Mouse (Mus musculus) cerebellum, adult 2 months (tissue): ENCODE results near the gene Bhlhe23. TPM values are rescaled to one million over a fixed set of nuclear protein-coding genes. Genes with fewer than 3 reads are reported as not detected.

Source experiments
- DNase-seq, 2 experiments: peaks; one replicate each; pipeline ENCODE4 v3.0.0; 2021
- H3K27ac ChIP-seq: fragments of 200-500 bp; 2 replicates; pipeline ENCODE4 v1.5.1; 2012; ENCODE audit warnings: low read length, control low read depth, inconsistent platforms; ENCODE audit not compliant: insufficient read depth
- H3K27me3 ChIP-seq: fragments of 200-500 bp; 2 replicates; pipeline ENCODE4 v1.6.1; 2012; ENCODE audit warnings: inconsistent platforms, mild to moderate bottlenecking, low read length, moderate library complexity; ENCODE audit not compliant: control insufficient read depth, insufficient read depth
- H3K4me1 ChIP-seq: fragments of 200-500 bp; 2 replicates; pipeline ENCODE4 v1.6.1; 2011; ENCODE audit warnings: low read length; ENCODE audit not compliant: control insufficient read depth, insufficient read depth
- H3K4me3 ChIP-seq: fragments of 200-500 bp; replicated peaks from 2 replicates; pipeline ENCODE3; 2011; ENCODE audit warnings: mild to moderate bottlenecking, low read depth, low read length, control low read depth; ENCODE audit not compliant: insufficient read depth
- CTCF ChIP-seq: fragments of 200-500 bp; IDR thresholded peaks from 2 replicates; pipeline ENCODE4 v1.5.1; 2011; ENCODE audit warnings: low read depth, mild to moderate bottlenecking, control low read depth, low read length, moderate library complexity, borderline replicate concordance; ENCODE audit not compliant: insufficient read depth
- POLR2A ChIP-seq: fragments of 200-500 bp; IDR thresholded peaks from 2 replicates; pipeline ENCODE4 v1.6.1; 2011; ENCODE audit warnings: low read length, control low read depth, borderline replicate concordance; ENCODE audit not compliant: insufficient read depth
- WGBS: fragments of 180-500 bp; shearing (Covaris S2); methylation state at CpG from one replicate; pipeline ENCODE4 v1.1.7; 2018; 5-methylcytosine and 5-hydroxymethylcytosine counted together
- polyA plus RNA-seq: library from polyadenylated mRNA; depleted of rRNA; stranded (reverse); fragments of >200 nt; gene quantifications from 2 replicates; pipeline ENCODE4 v1.2.3, GENCODE M21; 2012; rRNA removed

Bhlhe23 gene
- polyA plus RNA-seq, result 0.06 TPM in 1 of 2 replicates, not detected in the other

- no peak for TF ChIP-seq POLR2A
- TF ChIP-seq CTCF, result no peak
- H3K4me3 ChIP-seq, result no peak within 1 kb of the TSS
- H3K27ac ChIP-seq, result no peak within 1 kb of the TSS
- no peak for DNase-seq
- peaks cover 4% of the 10 kb centered on the region; the same call in 1 of the 2 replicates for H3K27me3 ChIP-seq
- H3K4me1 ChIP-seq, result no peaks in the 10 kb centered on the region
- 2% methylated on average over 28 of the region's 28 CpGs for WGBS
Measured at GRCm38 (mm10) chr2:180776793-180777192, at the start of gene Bhlhe23. Gene Bhlhe23 (minus strand): TSS chr2:180776900.

GRCm38 (mm10) chr2:180825147-180825941 is 48.6 kb upstream of the Bhlhe23 start:
- no peak overlapping the region for H3K4me3 ChIP-seq
- peaks cover 53% of the 10 kb centered on the region for H3K4me1 ChIP-seq
- H3K27me3 ChIP-seq, result no peaks in the 10 kb centered on the region
- peak overlapping the region; percentile 96 for H3K27ac ChIP-seq
- DNase-seq, result peak; percentile 66 to 71
- 6% methylated on average over 11 of the region's 11 CpGs for WGBS
- peak; percentile 41; the same call in 1 of the 2 replicates for TF ChIP-seq POLR2A
- no peak for TF ChIP-seq CTCF

GRCm38 (mm10) chr2:180824724-180825123 is 48.0 kb upstream of the Bhlhe23 start:
- TF ChIP-seq CTCF, result no peak
- peak; percentile 32; the same call in 1 of the 2 replicates for TF ChIP-seq POLR2A
- DNase-seq, result peak; percentile 63 to 81
- H3K4me3 ChIP-seq, result no peak overlapping the region
- H3K27ac ChIP-seq, result peak overlapping the region; percentile 93
- peaks cover 53% of the 10 kb centered on the region for H3K4me1 ChIP-seq
- no peaks in the 10 kb centered on the region for H3K27me3 ChIP-seq
- WGBS, result 24% methylated on average over 4 of the region's 4 CpGs

GRCm38 (mm10) chr2:180824061-180824460 is 47.4 kb upstream of the Bhlhe23 start:
- H3K4me3 ChIP-seq, result no peak overlapping the region
- H3K27me3 ChIP-seq, result no peaks in the 10 kb centered on the region
- peaks cover 57% of the 10 kb centered on the region for H3K4me1 ChIP-seq
- no peak for TF ChIP-seq POLR2A
- no peak for TF ChIP-seq CTCF
- DNase-seq, result peak; percentile 38
- peak overlapping the region; percentile 93 for H3K27ac ChIP-seq
- 18% methylated on average over 4 of the region's 4 CpGs for WGBS

- no peak overlapping the region for H3K27ac ChIP-seq
- peak; percentile 77 to 83 for DNase-seq
- 15% methylated on average over 6 of the region's 6 CpGs for WGBS
- H3K4me3 ChIP-seq, result no peak overlapping the region
- TF ChIP-seq POLR2A, result no peak
- TF ChIP-seq CTCF, result peak; percentile 82
- H3K4me1 ChIP-seq, result peaks cover 49% of the 10 kb centered on the region
- no peaks in the 10 kb centered on the region for H3K27me3 ChIP-seq
Measured at GRCm38 (mm10) chr2:180822476-180822875, 45.8 kb upstream of the Bhlhe23 start.

GRCm38 (mm10) chr2:180819504-180819903 is 42.8 kb upstream of the Bhlhe23 start:
- Histone ChIP-seq H3K27ac (no peak overlapping the region), H3K27me3 (no peaks in the 10 kb centered on the region), H3K4me1 (peaks cover 53% of the 10 kb centered on the region), H3K4me3 (no peak overlapping the region)
- 37% methylated on average over 2 of the region's 2 CpGs for WGBS
- TF ChIP-seq POLR2A (no peak), CTCF (no peak)
- peak; percentile 46 to 51 for DNase-seq

GRCm38 (mm10) chr2:180816440-180817065 is 39.9 kb upstream of the Bhlhe23 start:
- WGBS, result 18% methylated on average over 6 of the region's 6 CpGs
- H3K4me1 ChIP-seq, result peaks cover 45% of the 10 kb centered on the region
- peak overlapping the region; percentile 64 for H3K27ac ChIP-seq
- peak; percentile 54 to 60 for DNase-seq
- H3K27me3 ChIP-seq, result no peaks in the 10 kb centered on the region
- TF ChIP-seq POLR2A, result no peak
- no peak for TF ChIP-seq CTCF
- no peak overlapping the region for H3K4me3 ChIP-seq
